Mouse (Mus musculus): ENCODE measurements around the gene Dner. TPM values are rescaled to one million over a fixed set of nuclear protein-coding genes. Genes with fewer than 3 reads are reported as not detected.

Dner gene
- polyA plus RNA-seq, 1 experiment from 2014 or later, result 244 TPM

DNA sequence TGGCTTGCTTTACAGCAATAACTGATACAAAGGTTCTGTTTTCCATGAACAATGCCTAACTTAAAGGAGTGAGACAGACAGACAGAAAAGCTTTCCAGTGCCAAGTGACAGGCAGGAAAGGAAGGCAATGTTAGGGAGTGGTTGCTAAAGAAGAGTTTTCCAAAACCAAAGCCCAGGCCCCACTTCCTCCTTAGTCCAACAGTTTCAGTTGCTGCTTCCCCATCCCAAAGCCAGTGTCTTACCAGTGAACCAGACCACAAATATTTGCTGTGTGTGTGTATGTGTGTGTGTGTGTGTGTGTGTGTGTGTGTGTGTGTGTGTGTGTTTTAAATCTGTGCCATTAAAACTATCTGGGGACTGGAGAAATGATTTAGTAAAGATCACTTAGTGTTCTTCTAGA is 258.5 kb downstream of the Dner start:
- no peak overlapping the region for H3K4me2 ChIP-seq (ENCODE audit: low read length)
- H3K36me3 ChIP-seq (ENCODE audit: control insufficient read depth, insufficient read depth, low read length), result no peaks in the 10 kb centered on the region
- H3K9ac ChIP-seq (replicated peaks; ENCODE audit: low read length), result no peak overlapping the region
- H3K27me3 ChIP-seq (ENCODE audit: control insufficient read depth, insufficient read depth, low read length), result no peaks in the 10 kb centered on the region
- no peaks in the 10 kb centered on the region for H3K4me1 ChIP-seq (ENCODE audit: control insufficient read depth, insufficient read depth, low read length)
- ATAC-seq (ENCODE audit: low FRiP score, low TSS enrichment) (no peak), DNase-seq (no peak)
- no peak overlapping the region for H3K4me3 ChIP-seq (replicated peaks; ENCODE audit: low read depth, low read length)
- H3K9me3 ChIP-seq (ENCODE audit: control insufficient read depth, low read length), result no peaks in the 10 kb centered on the region
- no peak overlapping the region for H3K27ac ChIP-seq (replicated peaks; ENCODE audit: low read depth, low read length)

DNA sequence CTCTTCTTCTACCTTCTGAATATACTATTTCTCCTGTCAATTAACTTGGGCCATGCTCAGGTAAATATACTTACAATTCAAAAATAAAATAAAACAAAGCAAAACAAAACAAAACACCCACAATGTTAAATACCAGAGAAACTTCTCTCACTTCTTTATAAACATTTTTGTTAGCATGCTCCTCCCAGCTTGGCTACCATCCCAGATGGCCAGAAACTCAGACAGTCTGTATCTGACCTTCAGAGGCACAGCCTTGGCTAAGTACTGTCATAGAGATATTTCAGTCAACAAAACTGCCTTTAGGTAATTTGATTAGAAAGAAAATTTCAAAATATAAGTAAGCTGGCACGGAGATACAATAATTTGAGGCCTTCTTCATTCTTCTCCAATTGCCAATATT is 259.7 kb downstream of the Dner start:
- H3K9ac ChIP-seq (replicated peaks; ENCODE audit: low read length), result no peak overlapping the region
- ATAC-seq (ENCODE audit: low FRiP score, low TSS enrichment) (no peak), DNase-seq (no peak)
- no peak overlapping the region for H3K4me2 ChIP-seq (ENCODE audit: low read length)
- H3K27me3 ChIP-seq (ENCODE audit: control insufficient read depth, insufficient read depth, low read length), result no peaks in the 10 kb centered on the region
- H3K4me3 ChIP-seq (replicated peaks; ENCODE audit: low read depth, low read length), result no peak overlapping the region
- WGBS, result 72% methylated on average over 1 of the region's 1 CpGs
- H3K9me3 ChIP-seq (ENCODE audit: control insufficient read depth, low read length), result no peaks in the 10 kb centered on the region
- H3K4me1 ChIP-seq (ENCODE audit: control insufficient read depth, insufficient read depth, low read length), result no peaks in the 10 kb centered on the region
- no peak overlapping the region for H3K27ac ChIP-seq (replicated peaks; ENCODE audit: low read depth, low read length)
- no peaks in the 10 kb centered on the region for H3K36me3 ChIP-seq (ENCODE audit: control insufficient read depth, insufficient read depth, low read length)

DNA sequence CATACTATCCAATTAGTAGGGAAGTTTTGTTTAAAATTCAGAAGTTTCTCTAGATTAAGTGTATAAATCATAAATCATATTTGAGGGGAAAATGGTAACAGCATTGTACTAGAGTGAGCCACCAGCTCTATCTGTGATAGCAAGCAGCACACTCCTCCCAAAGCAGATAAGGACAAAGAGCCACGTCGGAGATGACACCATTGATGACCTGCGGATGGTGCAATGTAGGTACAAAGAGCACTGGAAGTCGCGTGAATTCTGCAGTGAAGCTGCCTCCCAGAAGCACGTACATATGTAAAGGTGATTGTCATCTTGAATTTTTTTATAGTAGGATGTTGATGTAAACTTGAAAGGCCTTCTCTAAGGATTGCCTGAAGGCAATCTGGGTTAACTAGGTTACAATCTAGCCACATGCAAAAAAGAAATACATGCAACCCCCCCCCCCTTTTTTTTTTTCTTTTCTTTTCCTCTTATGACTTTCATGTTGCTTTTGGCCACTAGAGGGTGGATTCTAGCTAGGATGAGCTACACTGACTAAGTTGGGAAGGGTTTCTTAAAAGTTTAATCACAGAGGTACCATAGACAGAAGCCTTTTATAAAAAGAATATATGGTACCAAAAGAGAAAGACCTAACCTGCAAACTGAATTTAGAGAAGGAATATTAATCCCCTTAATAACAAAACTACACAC is 262.6 kb downstream of the Dner start:
- Histone ChIP-seq H3K4me1 (ENCODE audit: control insufficient read depth, insufficient read depth, low read length) (no peaks in the 10 kb centered on the region), H3K4me3 (replicated peaks; ENCODE audit: low read depth, low read length) (no peak overlapping the region), H3K9me3 (ENCODE audit: control insufficient read depth, low read length) (no peaks in the 10 kb centered on the region), H3K27ac (replicated peaks; ENCODE audit: low read depth, low read length) (no peak overlapping the region), H3K9ac (replicated peaks; ENCODE audit: low read length) (no peak overlapping the region), H3K4me2 (ENCODE audit: low read length) (no peak overlapping the region), H3K27me3 (ENCODE audit: control insufficient read depth, insufficient read depth, low read length) (no peaks in the 10 kb centered on the region), H3K36me3 (ENCODE audit: control insufficient read depth, insufficient read depth, low read length) (no peaks in the 10 kb centered on the region)
- DNase-seq (peak; percentile 69), ATAC-seq (ENCODE audit: low FRiP score, low TSS enrichment) (no peak)
- 75% methylated on average over 6 of the region's 6 CpGs for WGBS

DNA sequence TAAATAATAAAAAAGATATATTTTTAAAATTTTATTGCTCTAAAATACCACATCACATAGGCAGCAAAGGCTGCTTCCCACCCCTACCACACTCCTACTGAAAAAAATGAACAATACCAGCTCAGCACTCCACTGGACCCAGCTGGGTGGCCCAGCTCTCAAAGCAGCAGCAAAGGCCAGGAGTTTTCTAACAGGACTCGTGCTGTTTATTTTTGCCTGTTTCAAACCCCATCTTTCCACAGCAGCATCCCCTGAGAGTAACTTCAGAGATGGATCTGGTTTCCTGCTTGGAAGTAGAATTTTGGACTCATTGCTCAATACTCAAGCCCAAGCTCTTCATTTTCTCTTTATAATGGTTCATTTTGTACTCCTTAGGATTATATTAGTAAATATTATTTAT is 263.7 kb downstream of the Dner start:
- ATAC-seq (ENCODE audit: low FRiP score, low TSS enrichment), result no peak
- WGBS, result 78% methylated on average over 1 of the region's 1 CpGs
- Histone ChIP-seq H3K4me3 (replicated peaks; ENCODE audit: low read depth, low read length) (no peak overlapping the region), H3K27me3 (ENCODE audit: control insufficient read depth, insufficient read depth, low read length) (no peaks in the 10 kb centered on the region), H3K36me3 (ENCODE audit: control insufficient read depth, insufficient read depth, low read length) (no peaks in the 10 kb centered on the region), H3K4me2 (ENCODE audit: low read length) (no peak overlapping the region), H3K9ac (replicated peaks; ENCODE audit: low read length) (no peak overlapping the region), H3K9me3 (ENCODE audit: control insufficient read depth, low read length) (no peaks in the 10 kb centered on the region), H3K27ac (replicated peaks; ENCODE audit: low read depth, low read length) (no peak overlapping the region), H3K4me1 (ENCODE audit: control insufficient read depth, insufficient read depth, low read length) (no peaks in the 10 kb centered on the region)
- no peak for DNase-seq

DNA sequence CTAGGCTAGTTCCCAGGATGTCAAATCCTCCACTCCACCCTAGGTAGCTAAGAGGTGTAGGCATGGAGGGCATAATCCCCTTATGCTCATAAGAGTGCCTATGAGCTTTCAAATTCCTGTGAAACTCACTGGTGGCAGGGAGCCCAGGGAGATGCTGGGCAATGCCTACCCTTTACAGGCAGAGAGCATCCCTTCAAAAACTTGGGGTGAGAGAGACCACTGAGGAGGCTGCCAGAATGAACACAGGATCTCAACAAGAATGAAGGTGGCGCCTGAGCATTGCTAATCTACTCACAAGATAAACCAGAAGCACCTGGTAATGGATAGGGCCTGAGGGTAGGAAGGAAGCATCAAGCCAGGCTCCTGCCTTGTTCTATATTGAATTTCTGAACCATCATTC is 267.7 kb downstream of the Dner start:
- no peaks in the 10 kb centered on the region for H3K27me3 ChIP-seq (ENCODE audit: control insufficient read depth, insufficient read depth, low read length)
- no peak overlapping the region for H3K4me2 ChIP-seq (ENCODE audit: low read length)
- no peak for ATAC-seq (ENCODE audit: low FRiP score, low TSS enrichment)
- H3K9ac ChIP-seq (replicated peaks; ENCODE audit: low read length), result no peak overlapping the region
- H3K27ac ChIP-seq (replicated peaks; ENCODE audit: low read depth, low read length), result no peak overlapping the region
- WGBS, result 75% methylated on average over 1 of the region's 1 CpGs
- no peaks in the 10 kb centered on the region for H3K36me3 ChIP-seq (ENCODE audit: control insufficient read depth, insufficient read depth, low read length)
- H3K4me1 ChIP-seq (ENCODE audit: control insufficient read depth, insufficient read depth, low read length), result no peaks in the 10 kb centered on the region
- no peaks in the 10 kb centered on the region for H3K9me3 ChIP-seq (ENCODE audit: control insufficient read depth, low read length)
- no peak overlapping the region for H3K4me3 ChIP-seq (replicated peaks; ENCODE audit: low read depth, low read length)
- no peak for DNase-seq

DNA sequence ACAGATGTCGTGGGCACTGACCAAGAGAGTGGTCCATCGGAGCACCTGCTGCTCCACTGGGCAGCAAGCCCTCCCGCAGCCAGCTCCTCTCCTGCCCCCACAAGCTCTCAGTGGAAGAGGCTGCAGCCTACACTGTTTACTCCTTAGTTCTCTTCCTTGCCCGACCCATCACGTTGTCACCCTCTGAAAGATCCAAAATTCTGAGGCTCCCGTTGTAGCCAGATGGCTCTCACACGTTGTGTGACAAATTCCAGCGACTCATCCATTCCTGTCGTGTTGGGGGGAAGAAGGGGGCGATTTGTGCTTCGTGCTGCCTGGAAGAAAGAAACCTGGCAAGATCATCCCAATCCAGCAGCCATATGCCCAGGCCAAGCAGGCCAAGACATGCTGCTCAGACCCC is 268.3 kb downstream of the Dner start:
- 88% methylated on average over 11 of the region's 11 CpGs for WGBS
- Histone ChIP-seq H3K4me3 (replicated peaks; ENCODE audit: low read depth, low read length) (no peak overlapping the region), H3K36me3 (ENCODE audit: control insufficient read depth, insufficient read depth, low read length) (no peaks in the 10 kb centered on the region), H3K4me2 (ENCODE audit: low read length) (no peak overlapping the region), H3K9me3 (ENCODE audit: control insufficient read depth, low read length) (no peaks in the 10 kb centered on the region), H3K27me3 (ENCODE audit: control insufficient read depth, insufficient read depth, low read length) (no peaks in the 10 kb centered on the region), H3K27ac (replicated peaks; ENCODE audit: low read depth, low read length) (no peak overlapping the region), H3K4me1 (ENCODE audit: control insufficient read depth, insufficient read depth, low read length) (no peaks in the 10 kb centered on the region), H3K9ac (replicated peaks; ENCODE audit: low read length) (no peak overlapping the region)
- DNase-seq (no peak), ATAC-seq (ENCODE audit: low FRiP score, low TSS enrichment) (no peak)

DNA sequence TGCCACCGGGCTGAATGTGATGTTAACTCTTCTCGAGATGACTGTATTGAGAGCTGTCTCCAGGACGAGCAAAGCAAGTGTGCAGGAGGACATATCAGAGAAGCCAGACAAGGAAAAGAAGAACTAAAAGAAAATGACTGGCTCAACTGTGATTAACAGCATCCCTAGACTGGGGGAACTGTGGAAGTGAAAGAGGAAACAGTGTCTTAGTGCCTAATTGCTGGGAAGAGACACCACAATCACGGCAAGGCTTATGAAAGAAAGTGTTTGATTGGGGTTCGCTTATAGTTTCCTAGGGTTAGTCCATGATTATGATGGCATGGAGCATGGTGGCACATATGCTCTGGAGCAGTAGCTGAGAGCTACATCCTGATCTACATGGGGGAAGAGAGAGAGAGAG is 269.3 kb downstream of the Dner start:
- Histone ChIP-seq H3K36me3 (ENCODE audit: control insufficient read depth, insufficient read depth, low read length) (no peaks in the 10 kb centered on the region), H3K4me2 (ENCODE audit: low read length) (no peak overlapping the region), H3K4me3 (replicated peaks; ENCODE audit: low read depth, low read length) (no peak overlapping the region), H3K27me3 (ENCODE audit: control insufficient read depth, insufficient read depth, low read length) (no peaks in the 10 kb centered on the region), H3K27ac (replicated peaks; ENCODE audit: low read depth, low read length) (no peak overlapping the region), H3K9ac (replicated peaks; ENCODE audit: low read length) (no peak overlapping the region), H3K9me3 (ENCODE audit: control insufficient read depth, low read length) (no peaks in the 10 kb centered on the region), H3K4me1 (ENCODE audit: control insufficient read depth, insufficient read depth, low read length) (no peaks in the 10 kb centered on the region)
- DNase-seq, result no peak
- 87% methylated on average over 5 of the region's 5 CpGs for WGBS
- no peak for ATAC-seq (ENCODE audit: low FRiP score, low TSS enrichment)

DNA sequence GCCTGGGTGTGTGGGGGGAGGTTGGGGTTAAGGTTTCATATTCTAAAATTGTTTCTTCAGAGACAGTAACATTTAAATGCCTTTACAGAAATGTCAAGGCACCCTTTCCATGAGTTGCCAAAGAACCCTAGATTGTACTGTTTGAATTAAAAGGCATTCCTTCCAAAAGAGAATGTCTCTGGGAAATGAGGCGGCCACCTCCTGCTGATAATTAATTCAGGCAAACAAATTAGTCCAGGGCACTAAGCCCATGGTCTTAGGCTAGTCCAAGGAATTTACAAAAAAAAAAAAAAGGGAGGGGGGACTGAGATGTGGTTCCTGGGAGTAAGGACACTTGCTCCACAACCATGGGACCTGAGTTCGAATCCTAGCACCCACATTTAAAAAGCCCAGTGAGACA is 273.1 kb downstream of the Dner start:
- WGBS, result 63% methylated on average over 2 of the region's 2 CpGs
- DNase-seq, result no peak
- Histone ChIP-seq H3K36me3 (ENCODE audit: control insufficient read depth, insufficient read depth, low read length) (peaks cover 7% of the 10 kb centered on the region; the same call in 1 of the 2 replicates), H3K9ac (replicated peaks; ENCODE audit: low read length) (no peak overlapping the region), H3K4me2 (ENCODE audit: low read length) (no peak overlapping the region), H3K27ac (replicated peaks; ENCODE audit: low read depth, low read length) (no peak overlapping the region), H3K27me3 (ENCODE audit: control insufficient read depth, insufficient read depth, low read length) (no peaks in the 10 kb centered on the region), H3K4me1 (ENCODE audit: control insufficient read depth, insufficient read depth, low read length) (peaks cover 6% of the 10 kb centered on the region; the same call in 1 of the 2 replicates), H3K9me3 (ENCODE audit: control insufficient read depth, low read length) (no peaks in the 10 kb centered on the region), H3K4me3 (replicated peaks; ENCODE audit: low read depth, low read length) (no peak overlapping the region)
- no peak for ATAC-seq (ENCODE audit: low FRiP score, low TSS enrichment)

DNA sequence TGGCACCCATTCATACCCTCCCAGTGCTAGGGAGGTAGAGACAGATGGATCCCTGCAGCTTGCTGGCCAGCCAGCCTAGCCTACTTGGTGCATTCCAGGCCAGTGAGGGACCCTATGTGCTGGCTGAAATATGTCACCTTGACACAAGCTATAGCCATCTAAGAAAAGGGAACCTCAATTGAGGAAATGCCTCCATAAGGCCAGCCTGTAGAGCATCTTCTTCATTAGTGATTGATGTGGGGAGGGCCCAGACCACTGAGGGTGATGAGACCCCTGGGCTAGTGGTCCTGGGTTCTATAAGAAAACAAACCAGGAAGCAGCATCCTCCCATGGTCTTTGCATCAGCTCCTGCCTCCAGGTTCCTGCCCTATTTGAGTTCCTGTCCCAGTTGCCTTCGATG is 274.2 kb downstream of the Dner start:
- Histone ChIP-seq H3K27ac (replicated peaks; ENCODE audit: low read depth, low read length) (no peak overlapping the region), H3K4me3 (replicated peaks; ENCODE audit: low read depth, low read length) (no peak overlapping the region), H3K4me2 (ENCODE audit: low read length) (no peak overlapping the region), H3K9ac (replicated peaks; ENCODE audit: low read length) (no peak overlapping the region), H3K4me1 (ENCODE audit: control insufficient read depth, insufficient read depth, low read length) (peaks cover 6% of the 10 kb centered on the region; the same call in 1 of the 2 replicates), H3K9me3 (ENCODE audit: control insufficient read depth, low read length) (no peaks in the 10 kb centered on the region), H3K36me3 (ENCODE audit: control insufficient read depth, insufficient read depth, low read length) (peaks cover 11% of the 10 kb centered on the region; the same call in 1 of the 2 replicates), H3K27me3 (ENCODE audit: control insufficient read depth, insufficient read depth, low read length) (no peaks in the 10 kb centered on the region)
- DNase-seq (no peak), ATAC-seq (ENCODE audit: low FRiP score, low TSS enrichment) (no peak)
- 88% methylated on average over 1 of the region's 1 CpGs for WGBS
